Mouse (Mus musculus) G1E (cell line): ENCODE measurements around the gene Bag5. TPM values are rescaled to one million over a fixed set of nuclear protein-coding genes. Genes with fewer than 3 reads are reported as not detected.
"Not testable (repeated sequence)": the region's sequence is repeated elsewhere in the genome, so short reads cannot be mapped to it uniquely, and the experiment has no call there.

Experiments
- ATAC-seq: 2 replicates; pipeline ENCODE4 v1.8.0; 2016; ENCODE audit warnings: mild to moderate bottlenecking; ENCODE audit not compliant: insufficient number of reproducible peaks, poor library complexity, low FRiP score, severe bottlenecking; ENCODE audit errors: extremely low read depth
- DNase-seq: peaks from one replicate; pipeline ENCODE4 v3.0.0; 2012; ENCODE audit warnings: low spot score
- H3K27me3 ChIP-seq: 2 replicates; pipeline ENCODE4 v1.6.1; 2012; ENCODE audit warnings: mild to moderate bottlenecking, low read length, inconsistent platforms; ENCODE audit not compliant: insufficient read depth
- H3K36me3 ChIP-seq: replicated peaks from 2 replicates; pipeline ENCODE3; 2012; ENCODE audit warnings: mild to moderate bottlenecking, inconsistent platforms
- H3K4me1 ChIP-seq: 2 replicates; pipeline ENCODE4 v1.6.1; 2012; ENCODE audit warnings: low read depth, low read length, inconsistent platforms, mixed read lengths; ENCODE audit not compliant: insufficient read depth
- H3K4me3 ChIP-seq: 2 replicates; pipeline ENCODE4 v1.5.1; 2012; ENCODE audit warnings: low read depth, mild to moderate bottlenecking, inconsistent platforms, low read length, moderate library complexity, mixed read lengths
- H3K9me3 ChIP-seq: replicated peaks from 2 replicates; pipeline ENCODE4 v1.6.1; 2012; ENCODE audit warnings: inconsistent platforms
- CTCF ChIP-seq: IDR thresholded peaks from 2 replicates; pipeline ENCODE4 v1.5.1; 2012; ENCODE audit warnings: low read depth, low read length, inconsistent platforms, mixed read lengths
- GATA1 ChIP-seq: IDR thresholded peaks from 2 replicates; pipeline ENCODE4 v1.6.1; 2012; ENCODE audit warnings: borderline replicate concordance, low read length, inconsistent platforms, mixed read lengths
- GATA2 ChIP-seq: IDR thresholded peaks from 2 replicates; pipeline ENCODE4 v1.6.1; 2012; ENCODE audit warnings: low read depth, low read length, inconsistent platforms, borderline replicate concordance
- POLR2AphosphoS5 ChIP-seq: IDR thresholded peaks from 2 replicates; pipeline ENCODE4 v1.6.1; 2012; ENCODE audit warnings: low read depth, low read length, inconsistent platforms; ENCODE audit not compliant: insufficient replicate concordance
- TAL1 ChIP-seq: conservative IDR thresholded peaks from 2 replicates; pipeline ENCODE4 v1.6.1; 2012; ENCODE audit warnings: low read depth, low read length, inconsistent platforms, mixed read lengths
- polyA plus RNA-seq: library from polyadenylated mRNA; stranded (reverse); fragments of >175 nt; gene quantifications from 2 replicates; pipeline ENCODE4 v1.2.3, GENCODE M21; 2012
- total RNA-seq, 2 experiments: library from RNA; stranded (forward) in 1 of 2; stranded (reverse) in 1 of 2; fragments of 200-1000 nt in 1 of 2; fragments of >200 nt in 1 of 2; fragmentation: Nextera tagmentation in 1 of 2; gene quantifications; 2 replicates each; pipeline ENCODE4 v1.2.3; 2014 to 2017

Bag5 gene
- total and polyA plus RNA-seq, 3 experiments: 20.3 to 52.8 (median 32.4) TPM

GRCm38 (mm10) chr12:111664144-111664634 lies 48.9 kb downstream of the Bag5 start:
- H3K4me3 ChIP-seq: no peak overlapping the region
- DNase-seq (no peak), ATAC-seq (no peak)
- peaks cover 20% of the 10 kb centered on the region for H3K4me1 ChIP-seq
- peaks cover 64% of the 10 kb centered on the region for H3K36me3 ChIP-seq
- no peaks in the 10 kb centered on the region for H3K9me3 ChIP-seq
- TF ChIP-seq GATA2: no peak
- TF ChIP-seq GATA1: no peak
- TF ChIP-seq TAL1: no peak
- no peak for TF ChIP-seq POLR2AphosphoS5
- TF ChIP-seq CTCF: no peak
- no peaks in the 10 kb centered on the region for H3K27me3 ChIP-seq

GRCm38 (mm10) chr12:111663228-111664143 lies 49.6 kb downstream of the Bag5 start:
- Histone ChIP-seq H3K27me3 (no peaks in the 10 kb centered on the region), H3K4me3 (no peak overlapping the region), H3K36me3 (peaks cover 70% of the 10 kb centered on the region), H3K4me1 (peaks cover 13% of the 10 kb centered on the region), H3K9me3 (no peaks in the 10 kb centered on the region)
- no peak for TF ChIP-seq GATA2
- TF ChIP-seq POLR2AphosphoS5: no peak
- no peak for TF ChIP-seq GATA1
- no peak for TF ChIP-seq CTCF
- no peak for TF ChIP-seq TAL1
- no peak for DNase-seq
- ATAC-seq: no peak

- DNase-seq, H3K27me3 ChIP-seq, H3K9me3 ChIP-seq, H3K4me3 ChIP-seq, ATAC-seq, H3K4me1 ChIP-seq: not testable (repeated sequence)
- peaks cover 78% of the 10 kb centered on the region for H3K36me3 ChIP-seq
Measured at GRCm38 (mm10) chr12:111661554-111661953, 51.5 kb downstream of the Bag5 start.

DNA sequence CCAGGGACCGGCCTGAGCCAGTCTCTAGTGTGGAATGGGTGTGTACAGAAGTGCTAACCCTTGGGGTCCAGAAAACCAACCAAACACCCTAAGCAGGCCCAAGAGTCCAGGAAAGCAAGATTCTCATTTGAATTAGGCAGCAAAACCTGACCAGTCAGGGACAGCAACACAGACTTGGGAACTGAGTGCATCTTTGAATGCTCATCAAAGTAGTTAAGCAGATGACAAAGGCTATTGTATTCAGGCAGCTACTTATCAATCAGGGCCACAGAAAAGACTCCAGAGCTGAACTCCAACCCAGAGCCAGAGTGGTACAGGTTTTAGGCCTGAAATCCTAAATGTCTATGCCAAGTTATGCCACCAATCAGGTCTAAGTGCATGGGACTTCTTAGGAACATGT lies 52.4 kb downstream of the Bag5 start:
- Histone ChIP-seq H3K4me3 (no peak overlapping the region), H3K27me3 (no peaks in the 10 kb centered on the region), H3K4me1 (peaks cover 7% of the 10 kb centered on the region), H3K9me3 (no peaks in the 10 kb centered on the region), H3K36me3 (peaks cover 83% of the 10 kb centered on the region)
- ATAC-seq (no peak), DNase-seq (no peak)
- TF ChIP-seq POLR2AphosphoS5 (no peak), GATA2 (no peak)

Other genes starting within 250 kb of the Bag5 start
- not detected in 2 replicates for gene Gm266, start 227.4 kb downstream of the Bag5 start, total RNA-seq (2014; fragmentation: Nextera tagmentation)
- gene Gm266, start 227.4 kb downstream of the Bag5 start, total RNA-seq (2017): 0.11 TPM in 1 of 2 replicates, not detected in the other
- gene Gm266, start 227.4 kb downstream of the Bag5 start, polyA plus RNA-seq: not detected in 2 replicates
- 512 and 637 TPM in 2 replicates for gene Eif5, start 175.2 kb downstream of the Bag5 start, total RNA-seq (2014; fragmentation: Nextera tagmentation)
- gene Eif5, start 175.2 kb downstream of the Bag5 start, total RNA-seq (2017): 260 and 285 TPM in 2 replicates
- 107 and 121 TPM in 2 replicates for gene Eif5, start 175.2 kb downstream of the Bag5 start, polyA plus RNA-seq
- 223 and 248 TPM in 2 replicates for gene Mark3, start 138.7 kb downstream of the Bag5 start, total RNA-seq (2014; fragmentation: Nextera tagmentation)
- gene Mark3, start 138.7 kb downstream of the Bag5 start, total RNA-seq (2017): 142 and 145 TPM in 2 replicates
- gene Mark3, start 138.7 kb downstream of the Bag5 start, polyA plus RNA-seq: 21.3 and 23.3 TPM in 2 replicates
- gene Ckb, start 40.9 kb downstream of the Bag5 start, total RNA-seq (2014; fragmentation: Nextera tagmentation): 0.83 TPM in 1 of 2 replicates, not detected in the other
- 0.11 TPM in 1 of 2 replicates, not detected in the other for gene Ckb, start 40.9 kb downstream of the Bag5 start, total RNA-seq (2017)
- not detected in 2 replicates for gene Ckb, start 40.9 kb downstream of the Bag5 start, polyA plus RNA-seq
- gene Trmt61a, start 35.2 kb downstream of the Bag5 start, total RNA-seq (2014; fragmentation: Nextera tagmentation): 11.1 and 13.3 TPM in 2 replicates
- gene Trmt61a, start 35.2 kb downstream of the Bag5 start, total RNA-seq (2017): 9.3 and 10.0 TPM in 2 replicates
- gene Trmt61a, start 35.2 kb downstream of the Bag5 start, polyA plus RNA-seq: 32.5 and 39.8 TPM in 2 replicates
- gene Apopt1, start within 50 bp of the Bag5 start, total RNA-seq (2014; fragmentation: Nextera tagmentation): 109 and 121 TPM in 2 replicates
- gene Apopt1, start within 50 bp of the Bag5 start, total RNA-seq (2017): 68.7 and 71.4 TPM in 2 replicates
- gene Apopt1, start within 50 bp of the Bag5 start, polyA plus RNA-seq: 315 and 317 TPM in 2 replicates
- gene Klc1, start 45.6 kb upstream of the Bag5 start, total RNA-seq (2014; fragmentation: Nextera tagmentation): 53.9 and 57.2 TPM in 2 replicates
- gene Klc1, start 45.6 kb upstream of the Bag5 start, total RNA-seq (2017): 68.2 and 70.6 TPM in 2 replicates
- 65.0 and 68.9 TPM in 2 replicates for gene Klc1, start 45.6 kb upstream of the Bag5 start, polyA plus RNA-seq
- 18.3 and 26.0 TPM in 2 replicates for gene Xrcc3, start 100.6 kb upstream of the Bag5 start, total RNA-seq (2014; fragmentation: Nextera tagmentation)
- gene Xrcc3, start 100.6 kb upstream of the Bag5 start, total RNA-seq (2017): 10.8 and 16.1 TPM in 2 replicates
- 13.5 and 21.7 TPM in 2 replicates for gene Xrcc3, start 100.6 kb upstream of the Bag5 start, polyA plus RNA-seq
- gene Zfyve21, start 100.9 kb upstream of the Bag5 start, total RNA-seq (2014; fragmentation: Nextera tagmentation): 13.8 and 21.1 TPM in 2 replicates
- gene Zfyve21, start 100.9 kb upstream of the Bag5 start, total RNA-seq (2017): 32.5 and 33.9 TPM in 2 replicates
- gene Zfyve21, start 100.9 kb upstream of the Bag5 start, polyA plus RNA-seq: 13.9 and 14.8 TPM in 2 replicates
- gene Ppp1r13b, start 194.9 kb upstream of the Bag5 start, total RNA-seq (2014; fragmentation: Nextera tagmentation): 41.7 and 51.5 TPM in 2 replicates
- 16.4 and 19.7 TPM in 2 replicates for gene Ppp1r13b, start 194.9 kb upstream of the Bag5 start, total RNA-seq (2017)
- 27.8 and 28.1 TPM in 2 replicates for gene Ppp1r13b, start 194.9 kb upstream of the Bag5 start, polyA plus RNA-seq